27 mouse cellular contexts compared by ENCODE assay signal in the genomic region with DNA sequence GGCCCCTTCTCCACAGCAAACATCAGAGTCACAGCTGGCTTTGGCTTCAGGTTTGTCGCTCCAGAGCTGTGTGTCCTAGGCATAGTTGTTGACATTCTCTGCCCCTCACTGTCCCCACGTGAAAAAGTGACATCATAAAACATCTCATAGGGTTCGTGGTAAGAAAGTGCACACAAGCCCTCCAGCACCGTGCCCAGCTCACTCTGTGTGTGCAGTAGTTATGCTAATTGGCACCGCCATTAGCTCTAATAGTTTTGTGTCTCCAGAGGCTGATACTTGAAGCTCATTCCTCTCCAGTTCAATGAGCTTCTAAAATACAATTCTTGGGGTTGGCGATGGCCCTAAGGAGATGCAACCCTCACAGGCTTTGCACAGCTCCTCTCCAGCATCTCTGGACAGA.
A peak's percentile ranks its signal among the peaks of the same experiment; 100 is the strongest.
DNase-seq lines count a peak whose midpoint lies in the region; ATAC-seq and TF ChIP-seq lines count a peak whose summit lies in the region.
"Had no signal": no experiment of that assay in that cellular context is flagged by ENCODE, and none has a peak within 500 bp of the region (broad histone marks: within the 10 kb centered on the region; RNA-seq: fewer than 3 reads in every experiment).

No protein-coding gene starts in this region.

- H3K9me3 ChIP-seq in midbrain, embryonic 14.5 days (ENCODE audit: control insufficient read depth, low read length): no peaks in the 10 kb centered on the region
- no peaks in the 10 kb centered on the region for H3K9me3 ChIP-seq in midbrain, embryonic 10.5 days (replicated peaks)
- no peaks in the 10 kb centered on the region for H3K9me3 ChIP-seq in hindbrain, embryonic 14.5 days (ENCODE audit: control insufficient read depth, low read length)
- H3K9me3 ChIP-seq in hindbrain, postnatal 0 days (ENCODE audit: low read length): no peaks in the 10 kb centered on the region
- no peaks in the 10 kb centered on the region for H3K9me3 ChIP-seq in neural tube, embryonic 14.5 days (ENCODE audit: control insufficient read depth, low read length)
- H3K9me3 ChIP-seq: limb, embryonic 12.5 days; liver, embryonic 15.5 days; lung, embryonic 15.5 days; midbrain, embryonic 12.5 days; stomach, embryonic 15.5 days had no signal

- 0 out of 2 replicates have a peak, but pooled peaks cover 3% of the 10 kb centered on the region for H3K4me1 ChIP-seq in midbrain, embryonic 14.5 days (ENCODE audit: control insufficient read depth, insufficient read depth, low read length)
- H3K4me1 ChIP-seq in midbrain, embryonic 10.5 days: peaks cover 16% of the 10 kb centered on the region
- H3K4me1 ChIP-seq in hindbrain, embryonic 14.5 days (replicated peaks; ENCODE audit: control insufficient read depth, insufficient read depth, low read length): no peaks in the 10 kb centered on the region
- H3K4me1 ChIP-seq in hindbrain, postnatal 0 days (ENCODE audit: insufficient read depth, low read length): no peaks in the 10 kb centered on the region
- H3K4me1 ChIP-seq in neural tube, embryonic 14.5 days (ENCODE audit: control insufficient read depth, insufficient read depth, low read length): no peaks in the 10 kb centered on the region; the same call in 1 of the 2 replicates
- H3K4me1 ChIP-seq: limb, embryonic 12.5 days; liver, embryonic 15.5 days; lung, embryonic 15.5 days; stomach, embryonic 15.5 days had no signal

- no peak overlapping the region for H3K9ac ChIP-seq in midbrain, embryonic 14.5 days (replicated peaks; ENCODE audit: low read length)
- H3K9ac ChIP-seq in hindbrain, embryonic 14.5 days: no peak overlapping the region
- no peak overlapping the region for H3K9ac ChIP-seq in hindbrain, postnatal 0 days (replicated peaks; ENCODE audit: low read length)
- H3K9ac ChIP-seq in neural tube, embryonic 14.5 days (replicated peaks; ENCODE audit: low read depth, low read length): no peak overlapping the region
- H3K9ac ChIP-seq: forebrain, postnatal 0 days; limb, embryonic 12.5 days; liver, embryonic 15.5 days; lung, embryonic 15.5 days; midbrain, embryonic 12.5 days; stomach, embryonic 15.5 days had no signal

- no peak for TF ChIP-seq CTCF in hindbrain, postnatal 0 days (IDR thresholded peaks at IDR 0.05; ENCODE audit: low read depth)

- WGBS in midbrain, embryonic 14.5 days: 61% methylated on average over 6 of the region's 6 CpGs
- WGBS in midbrain, embryonic 10.5 days: 81% methylated on average over 6 of the region's 6 CpGs
- 53% methylated on average over 6 of the region's 6 CpGs for whole genome bisulfite sequencing in hindbrain, embryonic 14.5 days
- WGBS in hindbrain, postnatal 0 days: 65% methylated on average over 6 of the region's 6 CpGs
- 33% methylated on average over 6 of the region's 6 CpGs for WGBS in neural tube, embryonic 14.5 days

- H3K27me3 ChIP-seq in midbrain, embryonic 14.5 days (ENCODE audit: control insufficient read depth, insufficient read depth, low read length): no peaks in the 10 kb centered on the region
- H3K27me3 ChIP-seq in midbrain, embryonic 10.5 days (ENCODE audit: low read depth, poor library complexity, severe bottlenecking): 0 out of 2 replicates have a peak, but pooled peaks cover 9% of the 10 kb centered on the region
- no peaks in the 10 kb centered on the region for H3K27me3 ChIP-seq in hindbrain, embryonic 14.5 days (ENCODE audit: control insufficient read depth, insufficient read depth, low read length)
- no peaks in the 10 kb centered on the region for H3K27me3 ChIP-seq in hindbrain, postnatal 0 days (ENCODE audit: insufficient read depth, low read length)
- H3K27me3 ChIP-seq in neural tube, embryonic 14.5 days (ENCODE audit: control insufficient read depth, insufficient read depth, low read length): no peaks in the 10 kb centered on the region
- H3K27me3 ChIP-seq: liver, embryonic 15.5 days; lung, embryonic 15.5 days; stomach, embryonic 15.5 days had no signal

- peak; percentile 10 for DNase-seq in midbrain, embryonic 14.5 days
- DNase-seq in midbrain, embryonic 10.5 days (ENCODE audit: low spot score): no peak
- DNase-seq in hindbrain, embryonic 14.5 days (ENCODE audit: low spot score): no peak
- peak; percentile 24 for DNase-seq in hindbrain, postnatal 0 days (ENCODE audit: low spot score)
- DNase-seq in layer of hippocampus, adult 8-10 months (ENCODE audit: low spot score in 2 of 2): no peak
- DNase-seq in gastrocnemius, postnatal 10 days: no peak
- DNase-seq: adrenal gland, postnatal 25 days; B cell, adult 2 months; cerebellum, adult 2 months; cerebellum, postnatal 14 days; forebrain, postnatal 0 days; gastrocnemius, postnatal 14 days; heart, postnatal 36 days; kidney, adult 9 months; kidney, postnatal 10 days; right cerebral cortex, postnatal 14 days; thymus, postnatal 14 days had no signal

- H3K4me2 ChIP-seq in midbrain, embryonic 14.5 days (ENCODE audit: low read length): no peak overlapping the region
- no peak overlapping the region for H3K4me2 ChIP-seq in hindbrain, embryonic 14.5 days (replicated peaks)
- H3K4me2 ChIP-seq in hindbrain, postnatal 0 days (ENCODE audit: low read depth, low read length): no peak overlapping the region
- no peak overlapping the region for H3K4me2 ChIP-seq in neural tube, embryonic 14.5 days (ENCODE audit: low read depth, low read length)
- H3K4me2 ChIP-seq: heart, embryonic 11.5 days; limb, embryonic 12.5 days; liver, embryonic 15.5 days; lung, embryonic 15.5 days; midbrain, embryonic 12.5 days; stomach, embryonic 15.5 days had no signal

- no peaks in the 10 kb centered on the region for H3K36me3 ChIP-seq in midbrain, embryonic 14.5 days (ENCODE audit: control insufficient read depth, insufficient read depth, low read length)
- no peaks in the 10 kb centered on the region for H3K36me3 ChIP-seq in midbrain, embryonic 10.5 days
- no peaks in the 10 kb centered on the region for H3K36me3 ChIP-seq in hindbrain, embryonic 14.5 days (replicated peaks; ENCODE audit: control insufficient read depth, insufficient read depth)
- no peaks in the 10 kb centered on the region for H3K36me3 ChIP-seq in hindbrain, postnatal 0 days (ENCODE audit: insufficient read depth, low read length)
- no peaks in the 10 kb centered on the region for H3K36me3 ChIP-seq in neural tube, embryonic 14.5 days (ENCODE audit: control insufficient read depth, insufficient read depth, low read length)
- H3K36me3 ChIP-seq: limb, embryonic 12.5 days; liver, embryonic 15.5 days; lung, embryonic 15.5 days; midbrain, embryonic 12.5 days; stomach, embryonic 15.5 days had no signal

- no peak overlapping the region for H3K4me3 ChIP-seq in midbrain, embryonic 14.5 days (replicated peaks; ENCODE audit: low read depth, low read length)
- no peak overlapping the region for H3K4me3 ChIP-seq in midbrain, embryonic 10.5 days
- no peak overlapping the region for H3K4me3 ChIP-seq in hindbrain, embryonic 14.5 days (replicated peaks; ENCODE audit: low read length)
- no peak overlapping the region for H3K4me3 ChIP-seq in hindbrain, postnatal 0 days (ENCODE audit: low read length)
- H3K4me3 ChIP-seq in neural tube, embryonic 14.5 days (ENCODE audit: low read depth, low read length): no peak overlapping the region
- H3K4me3 ChIP-seq: erythroblast, embryonic 14.5 days; left cerebral cortex, adult 2 months; limb, embryonic 12.5 days; liver, embryonic 15.5 days; lung, embryonic 15.5 days; midbrain, embryonic 12.5 days; stomach, embryonic 15.5 days had no signal

- no peak for ATAC-seq in midbrain, embryonic 14.5 days (ENCODE audit: low FRiP score, low TSS enrichment)
- peak; percentile 78 for ATAC-seq in hindbrain, embryonic 14.5 days (ENCODE audit: low FRiP score)
- 0 out of 2 replicates have a peak, but pooled peaks have one; percentile 41 for ATAC-seq in hindbrain, postnatal 0 days
- peak; percentile 75; the same call in 1 of the 2 replicates for ATAC-seq in neural tube, embryonic 14.5 days (ENCODE audit: low read depth)
- ATAC-seq: intestine, postnatal 0 days had no signal

- H3K27ac ChIP-seq in midbrain, embryonic 14.5 days (replicated peaks; ENCODE audit: low read depth, low read length): no peak overlapping the region
- no peak overlapping the region for H3K27ac ChIP-seq in midbrain, embryonic 10.5 days (replicated peaks)
- H3K27ac ChIP-seq in hindbrain, embryonic 14.5 days: no peak overlapping the region
- H3K27ac ChIP-seq in hindbrain, postnatal 0 days: no peak overlapping the region
- no peak overlapping the region for H3K27ac ChIP-seq in neural tube, embryonic 14.5 days (ENCODE audit: low read depth, low read length)
- H3K27ac ChIP-seq: left cerebral cortex, adult 2 months; limb, embryonic 12.5 days; liver, embryonic 15.5 days; lung, embryonic 15.5 days; midbrain, embryonic 12.5 days; stomach, embryonic 15.5 days had no signal

Comparison
In these comparisons a context has a peak if more than half of its experiments do, and no peak if none do; other contexts are left out.
1. DNase-seq: peak in midbrain, embryonic 14.5 days (single experiment) and hindbrain, postnatal 0 days (single experiment); none in midbrain, embryonic 10.5 days (single experiment), hindbrain, embryonic 14.5 days (single experiment), layer of hippocampus, adult 8-10 months (0 of 2) and gastrocnemius, postnatal 10 days (single experiment).